Mouse (Mus musculus) heart, embryonic 15.5 days (tissue): ENCODE results near the gene Fam184b. TPM values are rescaled to one million over a fixed set of nuclear protein-coding genes. Genes with fewer than 3 reads are reported as not detected.

Experiments used
- ATAC-seq: fragments of 200-750 bp; cut with Nextera tagmentation; replicated peaks from 2 replicates; pipeline ENCODE4 v1.8.0; 2017; ENCODE audit warnings: low read depth, moderate TSS enrichment; ENCODE audit not compliant: insufficient number of reproducible peaks, insufficient read depth, low FRiP score
- H3K27ac ChIP-seq: fragments of 300-500 bp; sonication (generic); 2 replicates; pipeline ENCODE4 v1.5.1; 2015; ENCODE audit warnings: mild to moderate bottlenecking, inconsistent platforms
- H3K27me3 ChIP-seq: fragments of 300-500 bp; sonication (generic); 2 replicates; pipeline ENCODE4 v1.6.1; 2015; ENCODE audit warnings: inconsistent platforms
- H3K36me3 ChIP-seq: fragments of 300-500 bp; sonication (generic); 2 replicates; pipeline ENCODE4 v1.6.1; 2015; ENCODE audit warnings: mild to moderate bottlenecking, inconsistent platforms
- H3K4me1 ChIP-seq: fragments of 300-500 bp; sonication (generic); replicated peaks from 2 replicates; pipeline ENCODE4 v1.6.1; 2015; ENCODE audit warnings: inconsistent platforms
- H3K4me2 ChIP-seq: fragments of 300-500 bp; sonication (generic); 2 replicates; pipeline ENCODE4 v1.6.1; 2015; ENCODE audit warnings: inconsistent platforms, mild to moderate bottlenecking, moderate library complexity
- H3K4me3 ChIP-seq: fragments of 300-500 bp; sonication (generic); 2 replicates; pipeline ENCODE4 v1.5.1; 2015; ENCODE audit warnings: mild to moderate bottlenecking, inconsistent platforms
- H3K9ac ChIP-seq: fragments of 300-500 bp; sonication (generic); 2 replicates; pipeline ENCODE4 v1.6.1; 2015; ENCODE audit warnings: mild to moderate bottlenecking, inconsistent platforms
- H3K9me3 ChIP-seq: fragments of 300-500 bp; sonication (generic); replicated peaks from 2 replicates; pipeline ENCODE4 v1.6.1; 2016; ENCODE audit warnings: inconsistent platforms
- WGBS: fragments of 180-500 bp; shearing (Covaris S2); methylation state at CpG from one replicate; pipeline ENCODE4 v1.1.7; 2015; ENCODE audit warnings: mixed read lengths; 5-methylcytosine and 5-hydroxymethylcytosine counted together
- polyA plus RNA-seq: library from polyadenylated mRNA; unstranded; fragments of >200 nt; fragmentation: Nextera tagmentation; extraction: Ambion mirVana; gene quantifications from 2 replicates; pipeline ENCODE4 v1.2.1, GENCODE M21; 2015

Fam184b gene
- polyA plus RNA-seq = 0.24 and 0.39 TPM in 2 replicates

GRCm38 (mm10) chr5:45638806-45639714 is at the start of gene Fam184b:
Gene Fam184b, minus strand, starts transcription at chr5:45639614.
- ATAC-seq = peak; percentile 64
- peaks cover 35% of the 10 kb centered on the region for H3K27me3 ChIP-seq
- H3K27ac ChIP-seq = no peak within 1 kb of the TSS
- H3K36me3 ChIP-seq = no peaks in the 10 kb centered on the region
- peak within 1 kb of the TSS; percentile 63 for H3K4me3 ChIP-seq
- H3K4me2 ChIP-seq = peak within 1 kb of the TSS; percentile 99
- H3K4me1 ChIP-seq = peaks cover 15% of the 10 kb centered on the region
- under 1% methylated on average over 48 of the region's 48 CpGs for WGBS
- H3K9ac ChIP-seq = peak within 1 kb of the TSS; percentile 52
- H3K9me3 ChIP-seq = no peaks in the 10 kb centered on the region

DNA sequence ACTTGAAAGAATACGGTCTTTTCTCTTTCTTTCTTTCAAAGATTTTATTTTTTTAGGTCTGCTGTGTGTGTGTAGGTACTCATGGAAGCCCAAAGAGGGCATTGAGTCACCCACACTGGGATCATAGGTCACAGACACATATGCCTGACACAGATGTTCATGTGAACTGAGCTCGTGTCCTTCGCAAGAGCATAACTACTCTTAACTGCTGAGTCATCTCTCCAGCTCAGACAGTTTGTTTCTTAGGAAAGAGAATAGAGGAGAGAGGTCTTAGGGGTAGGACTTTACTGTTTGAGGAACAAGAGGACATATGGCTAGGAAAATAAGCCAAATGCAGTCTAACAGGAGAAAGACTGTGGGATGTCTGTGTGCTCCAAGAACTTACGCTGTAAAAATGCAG is 49.7 kb upstream of the Fam184b start:
- H3K36me3 ChIP-seq = peaks cover 15% of the 10 kb centered on the region; the same call in 1 of the 2 replicates
- WGBS = 87% methylated on average over 4 of the region's 4 CpGs
- no peak for ATAC-seq
- no peaks in the 10 kb centered on the region for H3K9me3 ChIP-seq
- no peaks in the 10 kb centered on the region for H3K4me1 ChIP-seq
- no peaks in the 10 kb centered on the region for H3K27me3 ChIP-seq
- no peak overlapping the region for H3K4me2 ChIP-seq
- no peak overlapping the region for H3K9ac ChIP-seq
- no peak overlapping the region for H3K4me3 ChIP-seq
- H3K27ac ChIP-seq = no peak overlapping the region

- Histone ChIP-seq H3K4me1 (no peaks in the 10 kb centered on the region), H3K27me3 (no peaks in the 10 kb centered on the region), H3K9me3 (no peaks in the 10 kb centered on the region), H3K4me2 (no peak overlapping the region), H3K36me3 (peaks cover 16% of the 10 kb centered on the region), H3K27ac (no peak overlapping the region), H3K9ac (no peak overlapping the region), H3K4me3 (no peak overlapping the region)
- 96% methylated on average over 3 of the region's 3 CpGs for WGBS
- ATAC-seq = no peak
Observed at GRCm38 (mm10) chr5:45686223-45686622, 46.8 kb upstream of the Fam184b start.

DNA sequence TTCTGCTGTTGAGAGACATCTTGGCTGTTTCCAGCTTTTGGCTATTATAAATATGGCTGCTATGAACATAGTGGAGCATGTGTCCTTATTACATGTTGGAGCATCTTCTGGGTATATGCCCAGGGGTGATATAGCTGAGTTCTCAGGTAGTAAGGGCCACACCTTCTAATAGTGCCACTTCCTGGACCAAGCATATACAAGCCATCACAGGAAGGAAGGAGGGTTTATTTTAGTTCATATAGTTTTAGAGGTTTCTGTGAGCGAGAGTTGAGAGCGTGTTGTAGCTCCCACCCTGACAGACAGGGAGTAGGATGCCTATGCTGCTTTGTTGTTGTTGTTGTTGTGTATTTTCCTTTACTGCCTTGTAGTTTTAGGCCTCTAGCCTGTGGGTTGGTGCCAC is 45.8 kb upstream of the Fam184b start:
- H3K27ac ChIP-seq = no peak overlapping the region
- peaks cover 22% of the 10 kb centered on the region for H3K36me3 ChIP-seq
- no peaks in the 10 kb centered on the region for H3K9me3 ChIP-seq
- H3K4me1 ChIP-seq = no peaks in the 10 kb centered on the region
- no peak overlapping the region for H3K9ac ChIP-seq
- H3K4me3 ChIP-seq = no peak overlapping the region
- no peak overlapping the region for H3K4me2 ChIP-seq
- ATAC-seq = no peak
- 100% methylated on average over 2 of the region's 2 CpGs for WGBS
- H3K27me3 ChIP-seq = no peaks in the 10 kb centered on the region

- ATAC-seq = no peak
Observed at GRCm38 (mm10) chr5:45683388-45683787, 44.0 kb upstream of the Fam184b start.

GRCm38 (mm10) chr5:45679955-45680354 is 40.5 kb upstream of the Fam184b start:
- Histone ChIP-seq H3K27ac (no peak overlapping the region), H3K9ac (no peak overlapping the region), H3K27me3 (no peaks in the 10 kb centered on the region), H3K9me3 (no peaks in the 10 kb centered on the region), H3K36me3 (peaks cover 33% of the 10 kb centered on the region), H3K4me3 (no peak overlapping the region), H3K4me1 (no peaks in the 10 kb centered on the region), H3K4me2 (no peak overlapping the region)
- ATAC-seq = no peak

More at GRCm38 (mm10) chr5:45683388-45683787, 44.0 kb upstream of the Fam184b start:
- Histone ChIP-seq H3K4me2 (no peak overlapping the region), H3K4me3 (no peak overlapping the region), H3K9ac (no peak overlapping the region), H3K36me3 (peaks cover 24% of the 10 kb centered on the region), H3K9me3 (no peaks in the 10 kb centered on the region), H3K27me3 (no peaks in the 10 kb centered on the region), H3K27ac (no peak overlapping the region), H3K4me1 (no peaks in the 10 kb centered on the region)
- 100% methylated on average over 1 of the region's 1 CpGs for WGBS

GRCm38 (mm10) chr5:45677639-45678038 is 38.2 kb upstream of the Fam184b start:
- no peak overlapping the region for H3K4me3 ChIP-seq
- no peak overlapping the region for H3K27ac ChIP-seq
- H3K9ac ChIP-seq = no peak overlapping the region
- H3K9me3 ChIP-seq = no peaks in the 10 kb centered on the region
- 79% methylated on average over 4 of the region's 4 CpGs for WGBS
- H3K27me3 ChIP-seq = no peaks in the 10 kb centered on the region
- peaks cover 26% of the 10 kb centered on the region for H3K36me3 ChIP-seq
- no peaks in the 10 kb centered on the region for H3K4me1 ChIP-seq
- no peak for ATAC-seq
- no peak overlapping the region for H3K4me2 ChIP-seq

DNA sequence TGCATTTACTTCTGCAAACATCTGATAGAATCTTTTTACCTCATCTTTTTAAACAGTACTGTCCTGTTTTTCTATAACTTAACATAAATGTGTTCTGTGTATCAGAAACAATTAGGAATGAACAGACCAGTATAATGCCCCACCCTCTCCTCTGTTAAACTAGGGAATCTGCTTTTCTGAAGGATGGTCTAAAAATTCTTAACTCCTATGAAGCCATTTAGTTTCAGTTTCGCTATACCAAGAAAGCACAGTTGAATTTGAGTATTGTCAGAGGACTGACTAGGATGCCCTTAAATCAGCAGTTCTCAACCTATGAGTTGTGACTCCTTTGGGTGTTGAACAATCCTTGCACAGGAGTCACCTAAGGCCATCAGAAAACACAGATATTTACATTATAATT is 35.6 kb upstream of the Fam184b start:
- ATAC-seq = no peak
- no peak overlapping the region for H3K4me3 ChIP-seq
- no peaks in the 10 kb centered on the region for H3K9me3 ChIP-seq
- peaks cover 7% of the 10 kb centered on the region for H3K4me1 ChIP-seq
- H3K36me3 ChIP-seq = peaks cover 21% of the 10 kb centered on the region
- H3K27me3 ChIP-seq = no peaks in the 10 kb centered on the region
- H3K4me2 ChIP-seq = no peak overlapping the region
- H3K27ac ChIP-seq = no peak overlapping the region
- no peak overlapping the region for H3K9ac ChIP-seq
- 96% methylated on average over 1 of the region's 1 CpGs for WGBS

DNA sequence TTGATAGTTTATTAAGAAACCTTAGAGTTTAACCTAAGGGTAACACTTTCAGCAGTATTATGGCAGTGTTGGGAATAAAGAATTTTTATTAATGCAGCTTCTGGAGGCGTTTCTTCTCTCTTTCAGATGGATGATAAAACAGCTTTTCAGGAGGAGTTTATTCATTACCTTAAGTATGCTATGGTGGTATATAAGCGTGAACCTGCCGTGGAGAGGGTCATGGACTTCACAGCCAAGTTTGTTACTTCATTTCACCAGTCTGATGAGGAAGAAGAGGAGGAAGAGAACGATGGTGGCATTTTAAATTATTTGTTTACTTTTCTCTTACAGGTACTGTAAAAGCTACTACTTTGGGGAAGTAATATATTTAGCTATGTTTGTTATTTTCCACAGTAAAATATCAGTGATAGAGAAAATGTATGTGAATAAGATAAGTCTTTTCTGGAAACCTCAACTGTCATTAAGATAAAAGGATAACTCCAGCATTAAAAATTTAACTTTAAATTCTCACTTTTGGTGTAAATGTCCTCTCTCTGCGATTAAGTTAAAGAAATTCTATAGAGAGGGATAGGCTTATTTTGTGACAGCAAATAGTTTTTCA is 31.6 kb upstream of the Fam184b start:
- Histone ChIP-seq H3K9me3 (no peaks in the 10 kb centered on the region), H3K36me3 (peaks cover 4% of the 10 kb centered on the region; the same call in 1 of the 2 replicates), H3K4me3 (peak overlapping the region; percentile 82), H3K27me3 (no peaks in the 10 kb centered on the region), H3K4me1 (peaks cover 12% of the 10 kb centered on the region), H3K4me2 (peak overlapping the region; percentile 91), H3K9ac (no peak overlapping the region; the same call in 1 of the 2 replicates), H3K27ac (no peak overlapping the region)
- WGBS = 58% methylated on average over 5 of the region's 5 CpGs
- ATAC-seq = no peak

- H3K36me3 ChIP-seq = no peaks in the 10 kb centered on the region
- H3K4me1 ChIP-seq = peaks cover 12% of the 10 kb centered on the region
- H3K9me3 ChIP-seq = no peaks in the 10 kb centered on the region
- no peaks in the 10 kb centered on the region for H3K27me3 ChIP-seq
- under 1% methylated on average over 13 of the region's 13 CpGs for WGBS
- peak overlapping the region; percentile 73 for H3K9ac ChIP-seq
- H3K4me3 ChIP-seq = peak overlapping the region; percentile 82
- H3K4me2 ChIP-seq = peak overlapping the region; percentile 91
- no peak for ATAC-seq
- peak overlapping the region; percentile 86 for H3K27ac ChIP-seq
Observed at GRCm38 (mm10) chr5:45670280-45670670, 30.9 kb upstream of the Fam184b start.

- Histone ChIP-seq H3K4me3 (peak within 1 kb of the TSS; percentile 82), H3K9me3 (no peaks in the 10 kb centered on the region), H3K27ac (peak within 1 kb of the TSS; percentile 86), H3K36me3 (no peaks in the 10 kb centered on the region), H3K4me1 (peaks cover 12% of the 10 kb centered on the region), H3K27me3 (no peaks in the 10 kb centered on the region), H3K9ac (peak within 1 kb of the TSS; percentile 85), H3K4me2 (peak within 1 kb of the TSS; percentile 92)
- peak; percentile 100 for ATAC-seq
- under 1% methylated on average over 66 of the region's 66 CpGs for WGBS
Observed at GRCm38 (mm10) chr5:45669598-45670279, 30.3 kb upstream of the Fam184b start, which contains the start of gene Ncapg. Gene Ncapg, plus strand, starts transcription at chr5:45669919.
